In the genomic region with DNA sequence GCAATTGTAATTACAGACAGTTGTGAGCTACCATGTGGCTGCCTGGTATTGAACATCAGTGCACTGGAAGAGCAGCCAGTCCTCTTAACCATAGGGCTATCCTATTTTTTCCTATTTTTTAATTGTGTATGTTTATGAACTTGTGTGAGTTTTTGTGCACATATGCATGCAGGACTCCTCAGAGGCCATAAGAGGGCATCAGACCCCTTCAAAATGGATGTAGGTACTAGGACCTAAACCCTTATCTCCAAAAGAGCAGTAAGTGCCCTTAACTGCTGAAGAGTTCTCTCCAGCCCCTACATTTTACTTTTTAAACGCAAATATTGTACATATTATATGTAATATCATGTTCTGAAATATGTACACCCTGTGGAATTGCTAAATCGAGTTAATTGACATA, we compare ENCODE assay signal across 13 mouse cellular contexts. TPM values are rescaled to one million over a fixed set of nuclear protein-coding genes. Genes with fewer than 3 reads are reported as not detected.
A peak's percentile ranks its signal among the peaks of the same experiment; 100 is the strongest.
DNase-seq lines count a peak whose midpoint lies in the region; ATAC-seq lines count a peak whose summit lies in the region.
"Had no signal": no experiment of that assay in that cellular context is flagged by ENCODE, and none has a peak within 500 bp of the region (broad histone marks: within the 10 kb centered on the region; RNA-seq: fewer than 3 reads in every experiment).

No protein-coding gene starts in this region.

- intact Hi-C loops in left cerebral cortex, postnatal 14 days (cut with DNase I) = loop anchor here (5.0 kb wide), 2 partner anchors 137 to 262 kb away; no protein-coding TSS in a partner anchor
- intact Hi-C loops in left cerebral cortex, postnatal 36 days (cut with DNase I) = no loop called here

- H3K4me3 ChIP-seq in midbrain, embryonic 16.5 days (ENCODE audit: low read depth, low read length) = no peak overlapping the region
- H3K4me3 ChIP-seq: embryonic facial prominence, embryonic 15.5 days had no signal

- no peak overlapping the region for H3K27ac ChIP-seq in midbrain, embryonic 16.5 days (ENCODE audit: low read length)
- H3K27ac ChIP-seq: embryonic facial prominence, embryonic 15.5 days; liver, embryonic 14.5 days had no signal

- peaks cover 3% of the 10 kb centered on the region; the same call in 1 of the 2 replicates for H3K27me3 ChIP-seq in midbrain, embryonic 16.5 days (ENCODE audit: control insufficient read depth, insufficient read depth, low read depth, low read length)

- H3K4me2 ChIP-seq in midbrain, embryonic 16.5 days (ENCODE audit: low read length) = no peak overlapping the region
- H3K4me2 ChIP-seq: embryonic facial prominence, embryonic 15.5 days had no signal

- H3K36me3 ChIP-seq in midbrain, embryonic 16.5 days (ENCODE audit: control insufficient read depth, insufficient read depth, low read length) = no peaks in the 10 kb centered on the region
- H3K36me3 ChIP-seq: embryonic facial prominence, embryonic 15.5 days had no signal

- no peak for ATAC-seq in midbrain, embryonic 16.5 days

- no peaks in the 10 kb centered on the region for H3K9me3 ChIP-seq in midbrain, embryonic 16.5 days (replicated peaks; ENCODE audit: control insufficient read depth, low read length, poor library complexity, severe bottlenecking)
- H3K9me3 ChIP-seq: embryonic facial prominence, embryonic 15.5 days had no signal

- DNase-seq in cerebellum, adult 11 months = peak; percentile 17
- DNase-seq in cerebellum, postnatal 4 days (ENCODE audit: low spot score in 2 of 2) = no peak
- DNase-seq in left cerebral cortex, postnatal 14 days (ENCODE audit: low spot score in 2 of 2) = peak; percentile 9 to 10
- DNase-seq in left cerebral cortex, postnatal 36 days (ENCODE audit: low spot score in 2 of 2) = no peak
- peak; percentile 75 for DNase-seq in brain, adult 2 months (ENCODE audit: low read depth, low spot score)
- DNase-seq in kidney, postnatal 36 days = peak; percentile 4 to 31
- DNase-seq in testis, postnatal 10 days (ENCODE audit: low spot score) = no peak

- H3K9ac ChIP-seq in midbrain, embryonic 16.5 days (ENCODE audit: low read depth, low read length) = no peak overlapping the region
- H3K9ac ChIP-seq: embryonic facial prominence, embryonic 15.5 days; liver, embryonic 14.5 days had no signal

- WGBS in midbrain, embryonic 16.5 days = 37% methylated on average over 2 of the region's 2 CpGs

- no peaks in the 10 kb centered on the region for H3K4me1 ChIP-seq in midbrain, embryonic 16.5 days (ENCODE audit: control insufficient read depth, insufficient read depth, low read length)
- H3K4me1 ChIP-seq: embryonic facial prominence, embryonic 15.5 days had no signal

RNA-seq across cellular contexts. Expression of gene 8030474K03Rik, which starts 11.1 kb away (rescaled TPM):
- total RNA-seq in left cerebral cortex, postnatal 14 days (2021) = not detected
- total RNA-seq in left cerebral cortex, postnatal 36 days (2021) = not detected
- 0.14 TPM in 1 of 2 replicates, not detected in the other for polyA plus RNA-seq in midbrain, embryonic 16.5 days (2015; fragmentation: Nextera tagmentation; extraction: Ambion mirVana)
- total RNA-seq: hematopoietic stem cell, adult 5-6 weeks had no signal
- polyA plus RNA-seq: C2C12 had no signal

RNA-seq across cellular contexts. Expression of gene Gm4779, which starts 11.3 kb away (rescaled TPM):
- not detected for total RNA-seq in left cerebral cortex, postnatal 14 days (2021)
- under 1 TPM in 1 of 2 experiments, not detected in 1; 0.45 TPM for total RNA-seq in left cerebral cortex, postnatal 36 days (2021)
- polyA plus RNA-seq in midbrain, embryonic 16.5 days (2015; fragmentation: Nextera tagmentation; extraction: Ambion mirVana) = 0.24 TPM in 1 of 2 replicates, not detected in the other
- total RNA-seq: hematopoietic stem cell, adult 5-6 weeks had no signal
- polyA plus RNA-seq: C2C12; small intestine, adult 2 months had no signal

RNA-seq across cellular contexts. Expression of gene Nhsl2, which starts 43.7 kb away (rescaled TPM):
- 10 to 100 TPM; 26.7 to 29.3 TPM for total RNA-seq in left cerebral cortex, postnatal 14 days (2021)
- 10 to 100 TPM; 28.7 to 43.0 TPM for total RNA-seq in left cerebral cortex, postnatal 36 days (2021)
- polyA plus RNA-seq in midbrain, embryonic 16.5 days (2015; fragmentation: Nextera tagmentation; extraction: Ambion mirVana) = 6.0 and 8.3 TPM in 2 replicates

Comparison
In these comparisons a context has a peak if more than half of its experiments do, and no peak if none do; other contexts are left out.
1. DNase-seq: peak in cerebellum, adult 11 months (single experiment), left cerebral cortex, postnatal 14 days (2 of 2), brain, adult 2 months (single experiment) and kidney, postnatal 36 days (2 of 2); none in cerebellum, postnatal 4 days (0 of 2), left cerebral cortex, postnatal 36 days (0 of 2) and testis, postnatal 10 days (single experiment).